Mouse (Mus musculus): ENCODE measurements at regions not wholly inside any gene's neighbourhood (a gene's known extent, or its start where the extent isn't known, plus 50 kb on each side); places are given as distances from the start of the nearest gene placed in this dataset.

GRCm38 (mm10) chr6:53233777-53234176 lies 53.3 kb upstream of the Creb5 start:
- no peak for TF ChIP-seq CTCF (IDR thresholded peaks at IDR 0.05)
- intact Hi-C loops (cut with DNase I) = no loop called here
- DNase-seq = no peak
- no peak overlapping the region for H3K4me3 ChIP-seq
- no peak overlapping the region for H3K27ac ChIP-seq

- no peak for TF ChIP-seq CTCF (IDR thresholded peaks at IDR 0.05)
- no peak for DNase-seq
- intact Hi-C loops (cut with DNase I) = no loop called here
Observed at GRCm38 (mm10) chr6:53232616-53233015, 54.5 kb upstream of the Creb5 start.

DNA sequence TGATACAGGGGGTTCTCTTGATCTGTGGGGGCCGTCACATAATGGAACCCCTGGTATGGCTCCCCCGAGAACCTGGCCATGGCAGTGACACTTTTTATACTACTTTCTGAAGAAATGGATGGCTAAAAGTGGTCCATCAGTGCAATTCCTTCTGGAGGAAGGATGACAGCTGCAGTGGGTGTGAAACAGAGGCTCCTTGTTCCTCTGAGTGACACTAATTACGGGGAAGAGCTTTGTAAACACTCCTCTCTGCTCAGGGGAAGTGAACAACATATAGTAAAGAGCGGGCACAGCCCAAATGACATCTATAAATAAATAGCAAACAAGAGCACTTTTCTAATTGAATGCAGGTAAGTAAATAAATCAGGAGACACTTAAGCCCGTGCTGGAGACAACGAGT lies 57.7 kb upstream of the Creb5 start:
- intact Hi-C loops (cut with DNase I) = no loop called here
- DNase-seq = no peak
- Histone ChIP-seq H3K4me3 (no peak overlapping the region), H3K27ac (no peak overlapping the region)
- TF ChIP-seq CTCF (IDR thresholded peaks at IDR 0.05) = no peak

More at GRCm38 (mm10) chr6:53232616-53233015, 54.5 kb upstream of the Creb5 start:
- no peak overlapping the region for H3K4me3 ChIP-seq
- H3K27ac ChIP-seq = no peak overlapping the region

DNA sequence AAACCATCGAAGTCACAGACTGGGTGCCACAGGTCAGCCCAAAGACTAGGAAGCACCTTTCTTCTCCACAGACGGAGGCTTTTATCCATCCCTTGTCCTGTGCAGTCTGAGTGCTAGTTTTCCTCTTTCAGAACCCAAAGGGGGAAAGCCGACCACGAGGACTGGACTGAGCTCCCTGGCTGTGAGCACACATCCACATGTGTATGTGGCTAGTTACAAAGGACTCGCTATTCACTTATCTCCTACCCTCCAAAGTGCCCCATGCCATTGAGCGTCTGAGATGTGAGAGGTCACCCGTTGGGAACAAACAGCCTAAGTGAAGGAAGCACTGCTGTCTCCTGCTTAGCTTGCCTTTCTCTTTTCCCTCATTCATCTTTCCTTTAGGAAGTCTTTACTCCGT lies 65.0 kb upstream of the Creb5 start:
- DNase-seq = no peak
- Histone ChIP-seq H3K4me3 (no peak overlapping the region), H3K27ac (no peak overlapping the region)
- TF ChIP-seq CTCF (IDR thresholded peaks at IDR 0.05) = no peak
- intact Hi-C loops (cut with DNase I) = no loop called here

DNA sequence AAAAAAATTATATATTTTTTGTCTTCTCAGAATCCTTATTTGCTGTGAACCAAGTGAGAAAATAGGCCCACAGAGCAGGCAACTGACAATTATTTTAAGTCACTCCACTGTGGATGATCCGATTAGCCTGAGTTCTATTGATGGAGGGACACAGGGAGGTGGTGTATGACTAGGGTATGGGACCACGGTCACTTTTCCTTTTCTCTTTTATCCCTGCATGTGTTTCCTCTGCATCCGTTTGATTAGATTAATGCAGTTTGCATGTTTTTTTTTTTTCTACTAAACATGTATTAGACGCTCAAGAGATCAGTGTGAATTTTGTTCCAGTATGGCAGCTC lies 65.4 kb upstream of the Creb5 start:
- Histone ChIP-seq H3K4me3 (no peak overlapping the region), H3K27ac (no peak overlapping the region)
- intact Hi-C loops (cut with DNase I) = no loop called here
- TF ChIP-seq CTCF (IDR thresholded peaks at IDR 0.05) = no peak
- DNase-seq = no peak

GRCm38 (mm10) chr6:53220784-53221667 lies 66.0 kb upstream of the Creb5 start:
- no peak for TF ChIP-seq CTCF (IDR thresholded peaks at IDR 0.05)
- DNase-seq = no peak
- H3K4me3 ChIP-seq = no peak overlapping the region
- no peak overlapping the region for H3K27ac ChIP-seq
- intact Hi-C loops (cut with DNase I) = no loop called here

GRCm38 (mm10) chr6:53218871-53219286 lies 68.2 kb upstream of the Creb5 start:
- no peak for DNase-seq
- Histone ChIP-seq H3K4me3 (no peak overlapping the region), H3K27ac (no peak overlapping the region)
- no peak for TF ChIP-seq CTCF (IDR thresholded peaks at IDR 0.05)
- intact Hi-C loops (cut with DNase I) = no loop called here

- Histone ChIP-seq H3K27ac (no peak overlapping the region), H3K4me3 (no peak overlapping the region)
- TF ChIP-seq CTCF (IDR thresholded peaks at IDR 0.05) = peak; percentile 63
- DNase-seq = peak; percentile 66
- intact Hi-C loops (cut with DNase I) = loop anchor here (2.0 kb wide), 1 partner anchor 505 kb away; no protein-coding TSS in a partner anchor
Observed at GRCm38 (mm10) chr6:53217234-53218015, 69.6 kb upstream of the Creb5 start.

DNA sequence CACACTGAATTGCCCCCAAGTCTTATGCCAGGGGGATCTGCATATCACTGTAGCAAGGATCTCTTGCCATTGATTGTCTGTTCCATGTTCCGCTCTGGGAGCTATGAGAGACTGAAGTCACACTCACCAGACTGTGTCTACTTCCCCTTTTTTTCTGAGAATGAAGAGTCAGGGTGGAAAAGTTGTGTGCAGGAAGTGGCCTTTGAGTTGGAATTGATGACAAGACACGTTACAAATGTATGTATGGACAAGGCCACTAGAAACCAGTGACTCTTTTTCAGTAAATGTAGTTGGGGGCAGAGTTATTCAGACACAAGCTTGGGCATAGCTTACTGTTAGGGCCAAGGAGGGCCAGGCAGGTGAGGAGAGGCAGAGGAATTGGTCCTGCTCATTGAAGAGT lies 70.4 kb upstream of the Creb5 start:
- TF ChIP-seq CTCF (IDR thresholded peaks at IDR 0.05) = no peak
- DNase-seq = no peak
- Histone ChIP-seq H3K27ac (no peak overlapping the region), H3K4me3 (no peak overlapping the region)
- intact Hi-C loops (cut with DNase I) = loop anchor here (2.0 kb wide), 1 partner anchor 506 kb away; no protein-coding TSS in a partner anchor

DNA sequence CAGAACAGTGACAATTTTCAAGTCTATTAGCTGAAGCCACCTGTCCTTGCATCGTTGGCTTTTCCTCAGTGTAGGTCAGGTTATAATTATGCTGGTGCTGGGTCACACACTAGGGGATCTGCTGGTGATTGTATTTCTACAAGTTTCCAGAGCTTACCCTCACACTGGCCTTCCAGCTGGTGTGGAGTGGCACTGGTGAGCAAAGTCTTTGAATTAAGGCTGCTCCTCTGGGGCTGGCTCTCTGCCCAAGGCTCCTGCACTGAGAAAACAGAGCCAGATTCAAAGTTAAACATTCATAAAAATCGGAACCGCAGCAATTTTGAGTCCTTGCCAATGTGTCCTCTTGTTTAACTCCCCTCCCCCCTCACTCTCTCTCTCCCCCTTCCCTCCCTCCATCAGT lies 75.7 kb upstream of the Creb5 start:
- H3K27ac ChIP-seq = no peak overlapping the region
- intact Hi-C loops (cut with DNase I) = no loop called here

GRCm38 (mm10) chr6:53209398-53209797 lies 77.7 kb upstream of the Creb5 start:
- DNase-seq = no peak
- intact Hi-C loops (cut with DNase I) = no loop called here
- TF ChIP-seq CTCF (IDR thresholded peaks at IDR 0.05) = no peak
- H3K4me3 ChIP-seq = no peak overlapping the region
- H3K27ac ChIP-seq = no peak overlapping the region

More for the DNA sequence above, 75.7 kb upstream of the Creb5 start:
- TF ChIP-seq CTCF (IDR thresholded peaks at IDR 0.05) = no peak
- no peak for DNase-seq
- no peak overlapping the region for H3K4me3 ChIP-seq

DNA sequence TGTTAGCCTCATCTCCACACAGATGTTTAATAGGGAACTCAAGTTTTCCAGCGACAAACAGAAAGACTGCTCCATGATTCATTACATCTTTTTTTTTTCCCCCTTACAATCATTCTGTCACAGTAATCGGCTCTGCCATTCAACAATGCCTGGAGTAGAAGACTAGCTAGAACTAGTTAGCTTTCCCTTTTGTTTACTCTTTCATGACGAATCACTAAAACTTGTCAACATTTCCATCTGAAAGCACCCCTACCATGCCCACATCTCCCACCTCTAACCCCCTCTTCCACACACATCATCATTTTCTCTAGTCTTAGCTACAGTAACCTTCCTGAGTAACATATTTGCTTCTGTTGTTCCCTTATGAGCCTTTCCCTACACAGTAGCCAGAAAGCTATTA lies 78.6 kb upstream of the Creb5 start:
- no peak for TF ChIP-seq CTCF (IDR thresholded peaks at IDR 0.05)
- intact Hi-C loops (cut with DNase I) = no loop called here

DNA sequence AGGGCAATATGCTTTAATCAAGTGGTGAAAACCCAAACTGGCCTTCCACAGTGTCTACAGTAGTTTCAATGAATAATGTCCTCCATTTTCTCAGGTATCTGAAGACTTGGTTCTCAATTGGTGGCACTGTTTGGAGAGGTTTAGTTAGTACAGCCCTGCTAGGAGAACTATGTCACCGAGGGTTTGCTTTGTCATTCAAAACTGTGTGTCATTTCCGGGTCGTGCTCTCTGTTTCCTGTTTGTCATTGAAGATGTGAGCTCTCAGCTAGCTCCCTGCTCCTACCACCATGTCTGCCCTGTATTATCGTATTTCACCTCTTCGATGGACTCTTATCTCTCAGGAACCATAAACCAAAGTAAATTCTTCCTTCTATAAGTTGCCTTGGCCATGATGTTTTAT lies 79.3 kb upstream of the Creb5 start:
- Histone ChIP-seq H3K4me3 (no peak overlapping the region), H3K27ac (no peak overlapping the region)
- intact Hi-C loops (cut with DNase I) = no loop called here
- no peak for TF ChIP-seq CTCF (IDR thresholded peaks at IDR 0.05)
- no peak for DNase-seq

More for the DNA sequence above, 78.6 kb upstream of the Creb5 start:
- Histone ChIP-seq H3K27ac (no peak overlapping the region), H3K4me3 (no peak overlapping the region)
- no peak for DNase-seq
